Mouse (Mus musculus): ENCODE data around the gene Nhsl2. TPM values are rescaled to one million over a fixed set of nuclear protein-coding genes. Genes with fewer than 3 reads are reported as not detected.
"Not testable (repeated sequence)": the region's sequence is repeated elsewhere in the genome, so short reads cannot be mapped to it uniquely, and the experiment has no call there.

Gene Nhsl2
- 11.3 and 12.1 TPM in 2 replicates for polyA plus RNA-seq (2016; fragmentation: Nextera tagmentation; extraction: Ambion mirVana)

DNA sequence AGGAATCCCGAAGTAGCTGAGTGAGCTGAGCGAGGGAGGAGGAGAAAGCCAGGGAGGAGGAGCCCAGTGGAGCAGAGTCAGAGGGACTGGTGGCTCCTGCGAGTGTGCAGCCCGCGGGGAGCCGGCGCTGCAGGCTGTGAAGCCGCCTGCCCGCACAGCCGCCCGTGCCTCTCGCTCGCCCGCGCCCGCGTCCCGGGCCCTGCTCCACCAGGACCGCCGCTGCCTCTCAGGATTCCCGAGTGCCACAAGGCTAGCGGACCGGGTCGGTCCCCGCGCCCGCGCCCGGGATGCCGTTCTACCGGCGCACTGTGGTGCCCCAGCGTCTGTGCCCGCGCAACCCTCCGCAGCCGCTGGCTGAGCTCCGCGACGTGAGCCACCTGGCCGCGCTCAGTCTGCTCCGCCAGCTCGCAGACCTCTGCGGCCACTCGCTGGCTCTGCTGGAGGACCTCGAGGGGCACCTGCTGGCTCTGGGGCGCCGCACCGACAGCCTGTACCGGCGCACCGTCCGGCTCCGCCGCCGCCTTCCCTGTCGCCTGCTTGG lies at the start of gene Nhsl2:
TSS of gene Nhsl2 (plus strand) at position 105 of the 541 bp plus-strand sequence.
- Histone ChIP-seq H3K4me3 (peak within 1 kb of the TSS; percentile 60), H3K9me3 (no peaks in the 10 kb centered on the region), H3K4me1 (peaks cover 38% of the 10 kb centered on the region), H3K27me3 (ENCODE audit: poor library complexity, severe bottlenecking) (peaks cover 100% of the 10 kb centered on the region), H3K27ac (peak within 1 kb of the TSS; percentile 80), H3K36me3 (replicated peaks) (no peaks in the 10 kb centered on the region)
- 20% methylated on average over 48 of the region's 58 CpGs for WGBS
- DNase-seq (ENCODE audit: extremely low spot score, low spot score): peak; percentile 39

DNA sequence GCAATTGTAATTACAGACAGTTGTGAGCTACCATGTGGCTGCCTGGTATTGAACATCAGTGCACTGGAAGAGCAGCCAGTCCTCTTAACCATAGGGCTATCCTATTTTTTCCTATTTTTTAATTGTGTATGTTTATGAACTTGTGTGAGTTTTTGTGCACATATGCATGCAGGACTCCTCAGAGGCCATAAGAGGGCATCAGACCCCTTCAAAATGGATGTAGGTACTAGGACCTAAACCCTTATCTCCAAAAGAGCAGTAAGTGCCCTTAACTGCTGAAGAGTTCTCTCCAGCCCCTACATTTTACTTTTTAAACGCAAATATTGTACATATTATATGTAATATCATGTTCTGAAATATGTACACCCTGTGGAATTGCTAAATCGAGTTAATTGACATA lies 43.7 kb upstream of the Nhsl2 start:
- H3K27me3 ChIP-seq (ENCODE audit: poor library complexity, severe bottlenecking): peaks cover 68% of the 10 kb centered on the region
- no peaks in the 10 kb centered on the region for H3K4me1 ChIP-seq

DNA sequence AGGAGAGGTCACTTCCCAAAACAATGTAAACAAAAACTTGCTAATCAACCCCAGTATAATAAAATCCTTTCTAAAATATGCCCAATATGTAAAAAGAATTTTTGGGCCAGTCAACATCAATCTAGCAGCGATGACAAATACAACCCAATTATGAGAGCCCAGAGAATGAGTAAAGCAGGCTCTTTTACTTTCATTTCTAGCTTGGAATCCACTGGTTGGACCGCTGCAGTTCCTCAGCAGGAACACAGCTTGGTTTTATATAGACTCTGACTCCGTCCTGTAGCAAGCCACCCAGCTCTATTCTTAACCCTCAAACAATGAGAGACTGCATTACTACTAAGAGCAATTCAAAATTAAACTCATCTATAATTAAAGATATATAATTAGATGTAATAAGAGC lies 37.4 kb upstream of the Nhsl2 start:
- Histone ChIP-seq H3K9me3 (no peaks in the 10 kb centered on the region), H3K4me1 (no peaks in the 10 kb centered on the region), H3K4me3 (no peak overlapping the region), H3K27me3 (ENCODE audit: poor library complexity, severe bottlenecking) (peaks cover 85% of the 10 kb centered on the region), H3K27ac (no peak overlapping the region), H3K36me3 (replicated peaks) (no peaks in the 10 kb centered on the region)
- WGBS: 70% methylated on average over 3 of the region's 3 CpGs
- DNase-seq (ENCODE audit: extremely low spot score, low spot score): no peak

More for the DNA sequence above, 43.7 kb upstream of the Nhsl2 start:
- Histone ChIP-seq H3K9me3 (no peaks in the 10 kb centered on the region), H3K36me3 (replicated peaks) (no peaks in the 10 kb centered on the region), H3K4me3 (no peak overlapping the region), H3K27ac (no peak overlapping the region)
- no peak for DNase-seq (ENCODE audit: extremely low spot score, low spot score)
- WGBS: 36% methylated on average over 2 of the region's 2 CpGs

- DNase-seq (ENCODE audit: extremely low spot score, low spot score): no peak
- Histone ChIP-seq H3K4me1 (no peaks in the 10 kb centered on the region), H3K4me3 (no peak overlapping the region), H3K27ac (no peak overlapping the region), H3K9me3 (no peaks in the 10 kb centered on the region), H3K36me3 (replicated peaks) (no peaks in the 10 kb centered on the region), H3K27me3 (ENCODE audit: poor library complexity, severe bottlenecking) (peaks cover 93% of the 10 kb centered on the region)
- 39% methylated on average over 1 of the region's 1 CpGs for WGBS
These were observed 30.0 kb upstream of the Nhsl2 start for GRCm38 (mm10) chrX:101819163-101819562.

DNA sequence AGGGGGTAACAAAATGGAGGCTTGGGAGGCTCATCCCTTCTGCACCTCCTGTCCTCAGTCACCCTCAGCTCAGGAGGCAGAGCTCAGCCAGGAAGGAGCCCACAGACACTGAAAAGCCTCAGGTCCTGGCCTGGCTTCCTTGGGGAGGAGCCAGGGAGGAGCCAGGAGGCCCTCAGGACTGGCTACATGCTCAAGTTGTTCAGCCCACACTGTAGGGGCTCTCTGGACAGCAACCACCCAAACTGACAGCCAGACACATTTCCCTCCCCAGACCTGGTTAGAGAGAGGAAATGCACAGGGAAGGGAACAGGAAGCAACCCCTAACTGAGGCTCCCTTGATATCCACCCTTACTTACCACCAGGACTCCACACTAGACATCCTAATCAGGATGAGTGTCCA lies 29.2 kb upstream of the Nhsl2 start:
- not testable (repeated sequence) for H3K27ac ChIP-seq; DNase-seq (ENCODE audit: extremely low spot score, low spot score)

DNA sequence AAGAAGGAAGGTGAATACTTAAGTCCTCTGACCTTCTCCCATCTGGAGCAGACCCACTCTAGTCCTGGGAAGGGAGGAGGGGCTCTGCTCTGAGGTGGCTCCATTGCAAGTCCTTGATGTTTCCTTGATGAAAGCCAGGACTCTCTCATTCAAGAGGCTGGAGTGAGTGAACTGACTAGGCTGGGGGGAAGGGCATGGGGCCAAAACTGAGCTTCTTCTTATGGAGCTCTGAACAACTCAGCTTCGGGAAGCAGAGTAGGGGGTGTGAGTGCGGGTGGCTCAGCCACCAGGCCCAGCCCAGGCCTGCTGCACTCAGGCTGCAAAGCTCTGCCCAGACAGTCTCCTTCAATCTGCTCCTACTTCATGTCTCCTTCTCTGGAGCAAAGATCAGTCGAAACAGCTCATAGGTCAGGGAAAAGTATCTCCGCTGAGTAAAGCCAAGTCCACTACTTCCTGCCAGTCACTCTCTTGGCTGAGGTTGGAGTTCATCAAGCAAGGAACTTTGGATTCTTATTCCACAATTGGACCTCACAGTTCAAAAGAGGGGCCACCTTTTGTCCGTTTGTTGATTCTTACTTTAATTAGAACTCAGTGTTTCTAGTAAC lies 1.9 kb upstream of the Nhsl2 start:
- H3K4me3 ChIP-seq: no peak overlapping the region
- H3K9me3 ChIP-seq: no peaks in the 10 kb centered on the region
- peaks cover 35% of the 10 kb centered on the region for H3K4me1 ChIP-seq
- H3K36me3 ChIP-seq (replicated peaks): no peaks in the 10 kb centered on the region
- H3K27ac ChIP-seq: no peak overlapping the region
- no peak for DNase-seq (ENCODE audit: extremely low spot score, low spot score)
- peaks cover 97% of the 10 kb centered on the region for H3K27me3 ChIP-seq (ENCODE audit: poor library complexity, severe bottlenecking)
- 46% methylated on average over 5 of the region's 5 CpGs for WGBS

More for the DNA sequence above, 29.2 kb upstream of the Nhsl2 start:
- H3K9me3 ChIP-seq; H3K36me3 ChIP-seq (replicated peaks); H3K4me1 ChIP-seq; H3K4me3 ChIP-seq: not testable (repeated sequence)
- H3K27me3 ChIP-seq (ENCODE audit: poor library complexity, severe bottlenecking): peaks cover 85% of the 10 kb centered on the region

DNA sequence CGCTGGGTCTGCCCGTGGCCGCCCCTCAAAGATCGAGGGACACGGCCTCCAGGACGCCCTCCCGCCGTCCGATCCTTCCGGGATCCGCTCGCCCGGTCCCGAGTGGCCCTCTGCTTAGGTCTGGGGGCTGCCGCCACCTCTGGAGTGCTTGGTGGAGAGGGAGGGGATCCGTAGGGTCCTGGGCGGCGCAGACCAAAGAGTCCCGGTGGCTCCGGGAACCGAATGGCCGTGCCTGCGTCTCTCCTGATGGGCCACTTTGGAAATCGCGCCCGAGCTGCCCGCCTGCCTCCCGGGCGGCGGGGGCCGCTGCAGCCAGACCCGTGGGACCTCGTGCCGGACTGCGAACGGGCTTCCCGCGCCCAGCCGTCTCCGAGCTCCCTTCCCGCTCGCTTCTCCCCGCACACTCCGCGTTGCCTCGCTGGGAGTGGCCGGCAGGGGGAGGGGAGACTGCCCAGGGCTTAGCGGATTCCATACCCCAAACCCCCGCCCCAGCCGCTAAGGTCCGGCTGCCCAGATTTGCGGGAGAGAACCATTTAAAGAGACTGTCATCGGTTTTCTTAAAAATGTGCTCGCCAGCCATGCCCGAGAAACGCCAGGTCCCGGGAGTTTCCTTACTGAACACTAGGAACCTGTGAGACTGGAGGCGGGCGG lies 841 bp downstream of the Nhsl2 start:
- WGBS: 23% methylated on average over 49 of the region's 59 CpGs
- no peaks in the 10 kb centered on the region for H3K36me3 ChIP-seq (replicated peaks)
- H3K27ac ChIP-seq: peak overlapping the region; percentile 80
- DNase-seq (ENCODE audit: extremely low spot score, low spot score): peak; percentile 50
- H3K4me3 ChIP-seq: peak overlapping the region; percentile 60
- no peaks in the 10 kb centered on the region for H3K9me3 ChIP-seq
- H3K27me3 ChIP-seq (ENCODE audit: poor library complexity, severe bottlenecking): peaks cover 100% of the 10 kb centered on the region
- peaks cover 38% of the 10 kb centered on the region for H3K4me1 ChIP-seq

GRCm38 (mm10) chrX:101851566-101852354 lies 2.6 kb downstream of the Nhsl2 start:
- no peaks in the 10 kb centered on the region for H3K36me3 ChIP-seq (replicated peaks)
- H3K27ac ChIP-seq: no peak overlapping the region
- H3K27me3 ChIP-seq (ENCODE audit: poor library complexity, severe bottlenecking): peaks cover 99% of the 10 kb centered on the region
- no peak overlapping the region for H3K4me3 ChIP-seq
- WGBS: 40% methylated on average over 7 of the region's 7 CpGs
- DNase-seq (ENCODE audit: extremely low spot score, low spot score): no peak
- peaks cover 38% of the 10 kb centered on the region for H3K4me1 ChIP-seq
- H3K9me3 ChIP-seq: no peaks in the 10 kb centered on the region

DNA sequence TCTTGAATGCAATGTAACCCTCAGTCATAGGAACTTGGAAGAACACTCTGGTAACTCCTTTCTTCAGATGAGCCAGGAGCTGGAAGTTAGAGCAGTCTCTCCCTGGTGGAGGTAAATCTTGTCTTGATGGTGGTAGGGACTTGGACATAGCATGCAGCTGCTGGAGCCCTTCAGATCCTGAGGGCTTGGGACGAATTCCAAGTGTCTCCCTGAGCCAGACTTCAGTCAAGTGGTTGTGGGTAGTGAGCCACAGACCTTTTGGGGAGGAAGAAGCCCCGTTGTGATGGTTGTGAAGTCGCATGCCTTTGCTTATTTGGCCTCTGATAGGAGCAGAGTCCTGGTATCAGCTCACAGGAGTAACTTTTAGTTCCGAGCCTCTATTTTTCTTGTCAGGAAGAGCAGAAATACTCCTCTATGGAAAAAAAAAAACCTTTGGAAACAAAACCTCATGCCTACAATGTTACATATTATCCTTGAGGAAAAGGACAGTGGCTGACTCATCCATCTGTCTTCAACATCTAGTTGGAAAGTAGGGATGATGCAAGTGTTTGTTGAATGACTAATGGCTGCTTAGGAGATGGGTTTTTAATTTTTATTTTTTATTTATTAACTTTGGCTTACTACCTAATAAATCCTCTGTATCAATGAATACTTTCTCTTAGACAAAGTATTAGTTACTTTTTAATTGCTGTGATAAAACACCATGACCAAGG lies 14.6 kb downstream of the Nhsl2 start:
- no peaks in the 10 kb centered on the region for H3K9me3 ChIP-seq
- no peak overlapping the region for H3K4me3 ChIP-seq
- WGBS: 71% methylated on average over 4 of the region's 4 CpGs
- DNase-seq (ENCODE audit: extremely low spot score, low spot score): no peak
- no peaks in the 10 kb centered on the region for H3K4me1 ChIP-seq
- H3K27ac ChIP-seq: no peak overlapping the region
- no peaks in the 10 kb centered on the region for H3K36me3 ChIP-seq (replicated peaks)
- H3K27me3 ChIP-seq (ENCODE audit: poor library complexity, severe bottlenecking): peaks cover 95% of the 10 kb centered on the region

GRCm38 (mm10) chrX:101864788-101865187 lies 15.6 kb downstream of the Nhsl2 start:
- Histone ChIP-seq H3K27ac (no peak overlapping the region), H3K4me1 (no peaks in the 10 kb centered on the region), H3K4me3 (no peak overlapping the region), H3K36me3 (replicated peaks) (no peaks in the 10 kb centered on the region), H3K27me3 (ENCODE audit: poor library complexity, severe bottlenecking) (peaks cover 95% of the 10 kb centered on the region), H3K9me3 (no peaks in the 10 kb centered on the region)
- DNase-seq (ENCODE audit: extremely low spot score, low spot score): no peak
- 64% methylated on average over 5 of the region's 5 CpGs for WGBS

- no peak for DNase-seq (ENCODE audit: extremely low spot score, low spot score)
- Histone ChIP-seq H3K36me3 (replicated peaks) (no peaks in the 10 kb centered on the region), H3K4me1 (no peaks in the 10 kb centered on the region), H3K4me3 (no peak overlapping the region), H3K27ac (no peak overlapping the region), H3K27me3 (ENCODE audit: poor library complexity, severe bottlenecking) (peaks cover 94% of the 10 kb centered on the region), H3K9me3 (no peaks in the 10 kb centered on the region)
- WGBS: 79% methylated on average over 3 of the region's 3 CpGs
These were observed 25.0 kb downstream of the Nhsl2 start for GRCm38 (mm10) chrX:101874147-101874546.

DNA sequence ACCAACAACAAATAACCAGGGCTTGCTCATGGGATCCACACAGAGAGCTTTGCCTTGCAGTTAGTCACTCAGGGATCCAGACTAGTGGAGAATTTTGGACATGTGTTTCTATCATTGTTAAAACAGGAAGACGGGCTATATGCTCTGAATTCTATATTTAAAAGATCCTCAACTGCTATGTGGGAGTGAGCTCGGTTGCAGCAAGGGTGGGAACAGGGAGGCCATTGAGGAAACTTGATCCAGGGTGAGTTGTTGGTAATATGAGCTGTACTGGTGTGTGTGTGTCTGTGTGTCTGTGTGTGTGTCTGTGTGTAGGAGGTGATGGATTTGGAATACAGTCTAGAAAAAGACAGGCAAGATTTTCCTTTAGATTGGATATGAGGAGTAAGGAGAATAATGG lies 25.7 kb downstream of the Nhsl2 start:
- Histone ChIP-seq H3K27ac (no peak overlapping the region), H3K4me1 (no peaks in the 10 kb centered on the region), H3K27me3 (ENCODE audit: poor library complexity, severe bottlenecking) (peaks cover 94% of the 10 kb centered on the region), H3K36me3 (replicated peaks) (no peaks in the 10 kb centered on the region), H3K9me3 (no peaks in the 10 kb centered on the region), H3K4me3 (no peak overlapping the region)
- WGBS: 80% methylated on average over 2 of the region's 2 CpGs
- no peak for DNase-seq (ENCODE audit: extremely low spot score, low spot score)
